Mouse (Mus musculus): ENCODE measurements around the gene Rps6kb1. TPM values are rescaled to one million over a fixed set of nuclear protein-coding genes. Genes with fewer than 3 reads are reported as not detected.
A peak's percentile ranks its signal among the peaks of the same experiment; 100 is the strongest.
"Not testable (repeated sequence)": the region's sequence is repeated elsewhere in the genome, so short reads cannot be mapped to it uniquely, and the experiment has no call there.

The Rps6kb1 gene
- polyA plus RNA-seq, 1 experiment from 2014 or later = 54.1 TPM

DNA sequence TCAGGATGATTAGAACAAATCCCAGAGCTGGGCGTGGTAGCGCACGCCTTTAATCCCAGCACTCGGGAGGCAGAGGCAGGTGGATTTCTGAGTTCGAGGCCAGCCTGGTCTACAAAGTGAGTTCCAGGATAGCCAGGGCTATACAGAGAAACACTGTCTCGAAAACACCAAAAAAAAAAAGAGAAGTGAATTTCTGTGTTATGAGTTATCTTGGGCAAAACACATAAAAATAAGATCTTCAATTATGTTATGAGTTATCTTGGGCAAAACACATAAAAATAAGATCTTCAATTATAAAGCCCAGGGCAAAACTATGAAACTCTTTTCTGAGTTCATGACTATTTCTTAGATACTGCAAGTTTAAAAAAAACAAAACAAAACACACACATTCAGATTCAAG, 11.3 kb downstream of the Rps6kb1 start:
- not testable (repeated sequence) for H3K4me3 ChIP-seq (ENCODE audit: low read depth, low read length); H3K27ac ChIP-seq (ENCODE audit: low read depth, low read length)

DNA sequence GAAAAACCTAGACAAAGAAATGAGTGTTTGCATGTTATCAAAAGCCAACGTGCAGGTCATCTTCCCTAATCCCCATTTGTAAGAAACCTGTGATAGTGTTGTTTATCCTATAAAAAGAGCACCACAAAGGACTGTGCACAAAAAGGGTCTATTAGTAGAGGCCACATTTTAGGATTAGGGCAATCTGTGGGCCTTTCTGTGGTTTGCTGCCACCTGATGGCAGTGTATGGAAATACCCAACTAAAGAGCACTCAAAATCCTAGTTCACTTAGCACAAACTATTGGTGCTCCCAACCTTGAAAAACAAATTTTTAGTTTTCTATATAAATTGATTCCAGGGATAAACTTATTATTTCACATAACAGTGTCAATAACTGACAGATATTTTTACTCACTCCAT, 11.8 kb downstream of the Rps6kb1 start:
- Histone ChIP-seq H3K9ac (ENCODE audit: low read length) (no peak overlapping the region), H3K27ac (ENCODE audit: low read depth, low read length) (no peak overlapping the region), H3K36me3 (ENCODE audit: control insufficient read depth, insufficient read depth, low read length) (peaks cover 3% of the 10 kb centered on the region; the same call in 1 of the 2 replicates), H3K4me3 (ENCODE audit: low read depth, low read length) (no peak overlapping the region), H3K4me2 (no peak overlapping the region), H3K27me3 (ENCODE audit: control insufficient read depth, insufficient read depth, low read length) (no peaks in the 10 kb centered on the region), H3K9me3 (ENCODE audit: control insufficient read depth, low read length) (no peaks in the 10 kb centered on the region), H3K4me1 (ENCODE audit: control insufficient read depth, insufficient read depth, low read length) (no peaks in the 10 kb centered on the region)
- ATAC-seq (ENCODE audit: low FRiP score) = no peak
- 80% methylated on average over 1 of the region's 1 CpGs for WGBS
- DNase-seq (ENCODE audit: low spot score, missing footprints) = peak; percentile 90

More for the DNA sequence above, 11.3 kb downstream of the Rps6kb1 start:
- not testable (repeated sequence) for H3K9ac ChIP-seq (ENCODE audit: low read length); H3K4me2 ChIP-seq; H3K27me3 ChIP-seq (ENCODE audit: control insufficient read depth, insufficient read depth, low read length); H3K4me1 ChIP-seq (ENCODE audit: control insufficient read depth, insufficient read depth, low read length); DNase-seq (ENCODE audit: low spot score, missing footprints); H3K9me3 ChIP-seq (ENCODE audit: control insufficient read depth, low read length); H3K36me3 ChIP-seq (ENCODE audit: control insufficient read depth, insufficient read depth, low read length); ATAC-seq (ENCODE audit: low FRiP score)
- 90% methylated on average over 6 of the region's 6 CpGs for WGBS

DNA sequence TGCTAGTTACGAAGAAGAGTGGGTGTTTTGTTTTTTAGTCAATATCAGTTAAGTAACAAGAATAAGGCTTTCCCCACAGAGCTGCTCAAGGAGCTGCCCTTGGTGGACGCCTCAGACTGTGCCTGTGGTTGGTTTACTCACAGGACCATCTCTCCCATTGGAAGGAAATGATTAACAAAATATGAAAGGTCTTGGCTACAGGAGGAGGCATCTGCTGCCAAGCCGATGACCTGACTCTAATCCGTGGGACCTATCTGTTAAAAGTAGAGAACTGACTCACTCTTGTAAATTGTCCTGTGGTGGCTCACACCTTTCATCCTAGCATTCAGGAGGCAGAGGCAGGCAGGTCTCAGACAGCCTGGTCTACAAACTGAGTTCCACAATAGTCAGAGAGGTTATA, 17.1 kb downstream of the Rps6kb1 start:
- DNase-seq (ENCODE audit: low spot score, missing footprints) (no peak), ATAC-seq (ENCODE audit: low FRiP score) (no peak)
- H3K4me1 ChIP-seq (ENCODE audit: control insufficient read depth, insufficient read depth, low read length) = no peaks in the 10 kb centered on the region
- H3K27ac ChIP-seq (ENCODE audit: low read depth, low read length) = no peak overlapping the region
- WGBS = 92% methylated on average over 4 of the region's 4 CpGs
- H3K36me3 ChIP-seq (ENCODE audit: control insufficient read depth, insufficient read depth, low read length) = peaks cover 5% of the 10 kb centered on the region; the same call in 1 of the 2 replicates
- H3K27me3 ChIP-seq (ENCODE audit: control insufficient read depth, insufficient read depth, low read length) = no peaks in the 10 kb centered on the region
- H3K4me3 ChIP-seq (ENCODE audit: low read depth, low read length) = no peak overlapping the region
- no peaks in the 10 kb centered on the region for H3K9me3 ChIP-seq (ENCODE audit: control insufficient read depth, low read length)
- H3K9ac ChIP-seq (ENCODE audit: low read length) = no peak overlapping the region
- no peak overlapping the region for H3K4me2 ChIP-seq

DNA sequence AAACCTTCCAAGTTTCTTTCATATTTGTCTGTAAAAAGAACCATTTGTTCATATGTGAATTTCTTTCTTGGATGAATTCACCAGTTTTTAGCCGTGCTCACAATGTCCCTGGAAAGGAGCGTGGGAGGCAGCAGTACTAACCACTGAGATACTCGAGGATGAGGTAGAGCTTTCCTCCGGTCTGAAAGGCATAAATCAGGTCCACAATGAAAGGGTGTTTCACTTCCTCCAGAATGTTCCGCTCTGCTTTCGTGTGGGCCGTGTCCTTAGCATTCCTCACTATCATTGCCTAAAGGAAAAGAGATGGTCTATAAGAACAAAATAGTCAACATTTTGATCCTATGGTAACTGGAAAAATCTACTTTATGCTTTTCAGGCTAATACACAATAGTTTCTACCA, 24.9 kb downstream of the Rps6kb1 start:
- 94% methylated on average over 7 of the region's 7 CpGs for WGBS
- no peak overlapping the region for H3K4me3 ChIP-seq (ENCODE audit: low read depth, low read length)
- ATAC-seq (ENCODE audit: low FRiP score) = no peak
- DNase-seq (ENCODE audit: low spot score, missing footprints) = no peak
- H3K4me1 ChIP-seq (ENCODE audit: control insufficient read depth, insufficient read depth, low read length) = no peaks in the 10 kb centered on the region
- no peak overlapping the region for H3K4me2 ChIP-seq
- H3K36me3 ChIP-seq (ENCODE audit: control insufficient read depth, insufficient read depth, low read length) = peaks cover 8% of the 10 kb centered on the region; the same call in 1 of the 2 replicates
- no peak overlapping the region for H3K27ac ChIP-seq (ENCODE audit: low read depth, low read length)
- no peaks in the 10 kb centered on the region for H3K9me3 ChIP-seq (ENCODE audit: control insufficient read depth, low read length)
- H3K27me3 ChIP-seq (ENCODE audit: control insufficient read depth, insufficient read depth, low read length) = no peaks in the 10 kb centered on the region
- H3K9ac ChIP-seq (ENCODE audit: low read length) = no peak overlapping the region

DNA sequence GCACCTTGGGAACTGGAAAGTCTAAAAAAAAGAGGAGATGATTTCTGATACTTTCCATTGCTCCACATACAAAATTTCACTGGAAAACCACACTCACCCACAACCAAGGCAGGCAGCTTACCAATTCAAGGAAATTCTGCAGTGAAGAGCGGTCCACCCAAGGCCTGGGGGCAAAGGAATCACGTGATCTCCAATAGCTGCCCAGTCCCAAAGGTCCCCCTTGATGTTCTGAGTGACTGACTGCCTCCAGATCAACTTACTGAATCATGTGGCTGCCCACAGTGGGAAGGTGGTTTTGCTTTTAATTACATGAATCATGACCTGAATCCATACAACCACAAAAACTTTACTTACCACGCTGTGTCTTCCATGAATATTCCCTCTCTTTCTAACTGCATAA, 27.4 kb downstream of the Rps6kb1 start:
- H3K9me3 ChIP-seq (ENCODE audit: control insufficient read depth, low read length) = no peaks in the 10 kb centered on the region
- H3K4me3 ChIP-seq (ENCODE audit: low read depth, low read length) = no peak overlapping the region
- peaks cover 8% of the 10 kb centered on the region; the same call in 1 of the 2 replicates for H3K36me3 ChIP-seq (ENCODE audit: control insufficient read depth, insufficient read depth, low read length)
- no peak overlapping the region for H3K4me2 ChIP-seq
- no peaks in the 10 kb centered on the region for H3K27me3 ChIP-seq (ENCODE audit: control insufficient read depth, insufficient read depth, low read length)
- no peak for DNase-seq (ENCODE audit: low spot score, missing footprints)
- no peaks in the 10 kb centered on the region for H3K4me1 ChIP-seq (ENCODE audit: control insufficient read depth, insufficient read depth, low read length)
- no peak overlapping the region for H3K9ac ChIP-seq (ENCODE audit: low read length)
- no peak overlapping the region for H3K27ac ChIP-seq (ENCODE audit: low read depth, low read length)
- WGBS = 93% methylated on average over 3 of the region's 3 CpGs
- no peak for ATAC-seq (ENCODE audit: low FRiP score)

DNA sequence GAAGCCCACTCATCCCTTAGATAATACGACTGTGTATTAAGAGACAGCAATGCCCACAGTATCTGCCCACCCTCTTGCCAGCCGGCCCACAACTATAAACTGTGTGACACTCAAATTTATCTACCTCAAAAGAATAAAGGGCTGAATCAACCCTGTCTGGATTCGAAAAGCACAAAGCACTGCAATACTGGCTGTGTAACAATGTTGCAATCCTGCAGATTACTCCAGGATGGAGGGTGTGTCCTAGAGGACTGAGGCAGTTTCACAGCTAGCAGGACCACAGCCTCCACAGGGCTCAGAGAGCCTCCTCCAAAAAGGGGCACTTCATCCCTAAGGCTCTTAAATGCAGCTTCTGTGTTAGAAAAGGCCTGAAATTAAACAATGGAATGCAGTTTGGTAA, 28.0 kb downstream of the Rps6kb1 start:
- no peak for DNase-seq (ENCODE audit: low spot score, missing footprints)

DNA sequence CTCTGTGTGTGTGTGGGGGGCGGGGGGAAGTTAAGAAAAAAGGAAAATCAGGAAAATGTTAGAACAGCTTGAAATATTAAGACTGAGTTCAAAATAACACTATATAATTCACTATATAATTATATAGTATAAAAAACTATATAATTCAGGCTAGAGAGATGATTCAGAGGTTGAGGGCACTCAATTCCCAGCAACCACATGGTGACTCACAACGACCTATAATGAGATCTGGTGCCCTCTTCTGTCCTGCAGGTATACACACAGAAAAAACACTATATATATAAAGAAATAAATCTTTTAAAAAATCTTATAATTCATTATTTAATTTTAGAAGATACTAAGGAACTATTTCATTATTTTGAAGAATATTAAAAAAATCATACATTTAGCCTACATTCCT, 36.6 kb downstream of the Rps6kb1 start:
- Histone ChIP-seq H3K9ac (ENCODE audit: low read length) (no peak overlapping the region), H3K4me3 (ENCODE audit: low read depth, low read length) (no peak overlapping the region), H3K27me3 (ENCODE audit: control insufficient read depth, insufficient read depth, low read length) (no peaks in the 10 kb centered on the region), H3K27ac (ENCODE audit: low read depth, low read length) (no peak overlapping the region), H3K9me3 (ENCODE audit: control insufficient read depth, low read length) (no peaks in the 10 kb centered on the region), H3K36me3 (ENCODE audit: control insufficient read depth, insufficient read depth, low read length) (peaks cover 12% of the 10 kb centered on the region; the same call in 1 of the 2 replicates), H3K4me2 (no peak overlapping the region), H3K4me1 (ENCODE audit: control insufficient read depth, insufficient read depth, low read length) (no peaks in the 10 kb centered on the region)
- ATAC-seq (ENCODE audit: low FRiP score) (no peak), DNase-seq (ENCODE audit: low spot score, missing footprints) (no peak)
- 94% methylated on average over 2 of the region's 2 CpGs for WGBS

More for the DNA sequence above, 28.0 kb downstream of the Rps6kb1 start:
- Histone ChIP-seq H3K9ac (ENCODE audit: low read length) (no peak overlapping the region), H3K27me3 (ENCODE audit: control insufficient read depth, insufficient read depth, low read length) (no peaks in the 10 kb centered on the region), H3K27ac (ENCODE audit: low read depth, low read length) (no peak overlapping the region), H3K36me3 (ENCODE audit: control insufficient read depth, insufficient read depth, low read length) (peaks cover 8% of the 10 kb centered on the region; the same call in 1 of the 2 replicates), H3K4me1 (ENCODE audit: control insufficient read depth, insufficient read depth, low read length) (no peaks in the 10 kb centered on the region), H3K9me3 (ENCODE audit: control insufficient read depth, low read length) (no peaks in the 10 kb centered on the region), H3K4me2 (no peak overlapping the region), H3K4me3 (ENCODE audit: low read depth, low read length) (no peak overlapping the region)
- WGBS = 92% methylated on average over 3 of the region's 3 CpGs
- no peak for ATAC-seq (ENCODE audit: low FRiP score)

DNA sequence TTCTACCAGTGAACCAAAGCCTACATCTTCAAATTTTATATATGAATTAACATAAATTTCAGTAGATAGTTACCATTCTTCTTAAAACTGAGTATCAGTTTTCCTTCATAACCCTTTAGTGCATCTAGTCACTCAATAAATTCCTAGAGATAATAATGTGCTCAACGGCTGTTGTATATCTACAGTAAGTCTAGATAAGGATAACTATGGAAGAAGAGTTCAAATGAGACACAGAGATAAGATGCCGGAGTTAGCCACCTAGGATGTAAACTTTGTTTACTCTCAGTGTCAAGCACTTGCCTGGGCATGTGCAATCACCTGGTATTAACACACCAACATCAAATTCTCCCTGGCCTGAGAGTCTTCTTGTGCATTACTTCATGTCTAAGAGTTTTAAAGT, 37.3 kb downstream of the Rps6kb1 start:
- ATAC-seq (ENCODE audit: low FRiP score) (no peak), DNase-seq (ENCODE audit: low spot score, missing footprints) (no peak)
- Histone ChIP-seq H3K27me3 (ENCODE audit: control insufficient read depth, insufficient read depth, low read length) (no peaks in the 10 kb centered on the region), H3K9ac (ENCODE audit: low read length) (no peak overlapping the region), H3K9me3 (ENCODE audit: control insufficient read depth, low read length) (no peaks in the 10 kb centered on the region), H3K4me1 (ENCODE audit: control insufficient read depth, insufficient read depth, low read length) (no peaks in the 10 kb centered on the region), H3K4me2 (no peak overlapping the region), H3K27ac (ENCODE audit: low read depth, low read length) (no peak overlapping the region), H3K36me3 (ENCODE audit: control insufficient read depth, insufficient read depth, low read length) (peaks cover 15% of the 10 kb centered on the region), H3K4me3 (ENCODE audit: low read depth, low read length) (no peak overlapping the region)
- 87% methylated on average over 2 of the region's 2 CpGs for WGBS

DNA sequence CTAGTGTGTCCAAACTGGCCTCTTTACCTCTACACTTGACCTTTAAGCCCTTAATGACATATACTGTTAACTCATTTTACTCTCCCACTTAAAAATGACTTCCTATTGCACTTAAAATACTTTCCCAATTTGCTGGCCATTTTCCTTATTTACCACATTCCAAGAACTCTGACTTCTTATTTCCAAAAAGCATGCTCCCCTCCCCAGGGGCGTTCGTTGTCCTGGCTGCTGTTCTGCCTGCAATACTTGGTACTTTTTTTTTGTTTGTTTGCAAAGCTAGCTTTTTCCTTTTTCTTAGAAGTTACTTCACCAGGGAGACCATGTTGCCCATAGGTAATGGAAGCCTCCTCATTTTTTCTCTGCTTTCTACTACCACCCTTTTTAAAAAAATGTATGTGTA, 41.5 kb downstream of the Rps6kb1 start:
- Histone ChIP-seq H3K9ac (ENCODE audit: low read length) (no peak overlapping the region), H3K27ac (ENCODE audit: low read depth, low read length) (no peak overlapping the region), H3K27me3 (ENCODE audit: control insufficient read depth, insufficient read depth, low read length) (no peaks in the 10 kb centered on the region), H3K4me1 (ENCODE audit: control insufficient read depth, insufficient read depth, low read length) (no peaks in the 10 kb centered on the region), H3K4me3 (ENCODE audit: low read depth, low read length) (no peak overlapping the region), H3K36me3 (ENCODE audit: control insufficient read depth, insufficient read depth, low read length) (peaks cover 10% of the 10 kb centered on the region), H3K4me2 (no peak overlapping the region), H3K9me3 (ENCODE audit: control insufficient read depth, low read length) (no peaks in the 10 kb centered on the region)
- ATAC-seq (ENCODE audit: low FRiP score) (no peak), DNase-seq (ENCODE audit: low spot score, missing footprints) (no peak)
- 99% methylated on average over 2 of the region's 2 CpGs for WGBS

DNA sequence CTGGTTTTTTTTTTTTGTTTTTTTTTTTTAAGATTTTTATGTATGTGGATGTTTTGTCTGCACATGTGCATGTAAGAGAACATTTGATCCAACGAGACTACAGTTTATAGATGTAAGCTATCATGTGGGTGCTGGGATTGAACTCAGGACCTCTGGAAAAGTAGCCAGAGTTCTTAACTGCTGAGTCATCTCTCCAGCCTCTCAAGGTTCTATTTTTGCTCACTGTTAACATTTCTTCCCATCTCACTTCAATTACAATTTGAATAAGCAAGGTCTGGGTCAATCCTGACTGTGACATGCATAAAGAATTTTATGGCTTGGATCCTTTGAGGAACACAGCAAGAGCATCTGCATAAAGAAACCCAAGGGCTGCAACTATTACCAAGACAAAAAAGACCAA, 43.8 kb downstream of the Rps6kb1 start:
- no peak overlapping the region for H3K9ac ChIP-seq (ENCODE audit: low read length)
- H3K4me1 ChIP-seq (ENCODE audit: control insufficient read depth, insufficient read depth, low read length) = no peaks in the 10 kb centered on the region
- H3K9me3 ChIP-seq (ENCODE audit: control insufficient read depth, low read length) = no peaks in the 10 kb centered on the region
- H3K4me2 ChIP-seq = no peak overlapping the region
- DNase-seq (ENCODE audit: low spot score, missing footprints) (no peak), ATAC-seq (ENCODE audit: low FRiP score) (no peak)
- no peak overlapping the region for H3K27ac ChIP-seq (ENCODE audit: low read depth, low read length)
- H3K27me3 ChIP-seq (ENCODE audit: control insufficient read depth, insufficient read depth, low read length) = no peaks in the 10 kb centered on the region
- H3K36me3 ChIP-seq (ENCODE audit: control insufficient read depth, insufficient read depth, low read length) = peaks cover 3% of the 10 kb centered on the region
- H3K4me3 ChIP-seq (ENCODE audit: low read depth, low read length) = no peak overlapping the region
- WGBS = 91% methylated on average over 1 of the region's 1 CpGs

All from midbrain, embryonic 11.5 days (tissue).